Mouse (Mus musculus) kidney, embryonic 16.5 days (tissue): Measurements from ENCODE around the gene Limk2. TPM values are rescaled to one million over a fixed set of nuclear protein-coding genes. Genes with fewer than 3 reads are reported as not detected.

ENCODE experiments used
- ATAC-seq: fragments of 200-750 bp; cut with Nextera tagmentation; 2 replicates; pipeline ENCODE4 v1.8.0; 2017; ENCODE audit warnings: moderate TSS enrichment; ENCODE audit not compliant: low FRiP score, low TSS enrichment
- H3K27ac ChIP-seq: fragments of 300-500 bp; sonication (generic); 2 replicates; pipeline ENCODE4 v1.5.1; 2014; ENCODE audit warnings: low read length
- H3K27me3 ChIP-seq: fragments of 300-500 bp; sonication (generic); 2 replicates; pipeline ENCODE4 v1.6.1; 2014; ENCODE audit warnings: low read length, control low read depth, mixed read lengths; ENCODE audit not compliant: insufficient read depth
- H3K36me3 ChIP-seq: fragments of 300-500 bp; sonication (generic); 2 replicates; pipeline ENCODE4 v1.6.1; 2014; ENCODE audit warnings: low read length, control low read depth, mixed read lengths; ENCODE audit not compliant: insufficient read depth
- H3K4me1 ChIP-seq: fragments of 300-500 bp; sonication (generic); 2 replicates; pipeline ENCODE4 v1.6.1; 2014; ENCODE audit warnings: low read length, control low read depth, mixed read lengths; ENCODE audit not compliant: insufficient read depth
- H3K4me2 ChIP-seq: fragments of 300-500 bp; sonication (generic); replicated peaks from 2 replicates; pipeline ENCODE4 v1.6.1; 2014; ENCODE audit warnings: low read depth, low read length
- H3K4me3 ChIP-seq: fragments of 300-500 bp; sonication (generic); 2 replicates; pipeline ENCODE4 v1.5.1; 2014; ENCODE audit warnings: mild to moderate bottlenecking, low read length
- H3K9ac ChIP-seq: fragments of 300-500 bp; sonication (generic); replicated peaks from 2 replicates; pipeline ENCODE4 v1.6.1; 2014; ENCODE audit warnings: low read length
- H3K9me3 ChIP-seq: fragments of 300-500 bp; sonication (generic); 2 replicates; pipeline ENCODE4 v1.6.1; 2016; ENCODE audit warnings: low read length, control low read depth
- WGBS: fragments of 180-500 bp; shearing (Covaris S2); extraction: QIAGEN DNeasy Blood & Tissue Kit; methylation state at CpG from one replicate; pipeline ENCODE4 v1.1.7; 2014; 5-methylcytosine and 5-hydroxymethylcytosine counted together
- polyA plus RNA-seq: library from polyadenylated mRNA; unstranded; fragments of >200 nt; fragmentation: Nextera tagmentation; extraction: Ambion mirVana; gene quantifications from 2 replicates; pipeline ENCODE4 v1.2.1, GENCODE M21; 2015

Limk2 gene
- polyA plus RNA-seq, 1 experiment from 2014 or later: 45.8 TPM

DNA sequence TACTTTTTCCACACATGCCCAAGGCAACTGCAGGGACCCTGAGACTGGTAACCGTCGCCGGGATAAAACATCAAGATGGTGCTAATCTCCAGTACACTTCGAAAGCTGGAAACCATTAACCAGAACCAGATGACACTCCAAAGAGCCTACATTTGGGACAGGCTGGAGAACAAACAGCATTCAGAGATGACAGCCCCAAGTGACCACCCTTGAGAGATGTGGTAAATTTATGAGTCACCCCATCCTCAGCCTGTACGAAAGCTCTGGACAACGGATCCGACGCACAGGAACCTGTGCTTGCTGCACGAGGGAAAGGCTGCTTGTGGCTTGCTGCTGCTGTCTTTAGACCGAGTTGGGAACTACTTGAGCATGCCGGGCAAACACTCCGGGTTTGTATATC lies 34.2 kb downstream of the Limk2 start:
- no peak overlapping the region for H3K4me3 ChIP-seq
- H3K27me3 ChIP-seq: no peaks in the 10 kb centered on the region
- H3K27ac ChIP-seq: peak overlapping the region; percentile 78
- no peaks in the 10 kb centered on the region for H3K36me3 ChIP-seq
- H3K9ac ChIP-seq: peak overlapping the region; percentile 48; the same call in 1 of the 2 replicates
- no peak for ATAC-seq
- 59% methylated on average over 12 of the region's 12 CpGs for WGBS
- H3K4me2 ChIP-seq: peak overlapping the region; percentile 33
- peaks cover 39% of the 10 kb centered on the region for H3K4me1 ChIP-seq
- no peaks in the 10 kb centered on the region for H3K9me3 ChIP-seq

DNA sequence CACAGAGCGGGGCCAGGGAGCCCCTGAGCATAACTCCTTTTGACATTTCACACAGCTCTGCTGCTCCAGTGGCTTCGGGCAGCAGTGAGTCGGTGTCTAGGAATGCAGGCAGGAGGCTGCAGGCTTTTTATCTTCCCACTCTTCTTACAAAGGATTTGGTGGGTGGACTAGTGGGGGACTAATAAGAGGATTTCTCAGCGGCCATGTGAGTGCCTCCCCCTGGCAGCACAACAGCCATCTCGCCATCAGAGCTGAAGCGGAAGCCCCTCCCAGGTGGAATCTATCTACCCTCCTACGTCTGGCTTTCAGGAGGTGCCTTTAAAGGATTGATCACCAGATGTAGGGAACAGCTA lies 34.7 kb downstream of the Limk2 start:
- H3K27me3 ChIP-seq: no peaks in the 10 kb centered on the region
- ATAC-seq: no peak
- H3K4me3 ChIP-seq: peak overlapping the region; percentile 4; the same call in 1 of the 2 replicates
- peak overlapping the region; percentile 78 for H3K27ac ChIP-seq
- H3K4me1 ChIP-seq: peaks cover 44% of the 10 kb centered on the region
- peak overlapping the region; percentile 48; the same call in 1 of the 2 replicates for H3K9ac ChIP-seq
- peak overlapping the region; percentile 33 for H3K4me2 ChIP-seq
- 12% methylated on average over 7 of the region's 7 CpGs for WGBS
- H3K9me3 ChIP-seq: no peaks in the 10 kb centered on the region
- no peaks in the 10 kb centered on the region for H3K36me3 ChIP-seq

DNA sequence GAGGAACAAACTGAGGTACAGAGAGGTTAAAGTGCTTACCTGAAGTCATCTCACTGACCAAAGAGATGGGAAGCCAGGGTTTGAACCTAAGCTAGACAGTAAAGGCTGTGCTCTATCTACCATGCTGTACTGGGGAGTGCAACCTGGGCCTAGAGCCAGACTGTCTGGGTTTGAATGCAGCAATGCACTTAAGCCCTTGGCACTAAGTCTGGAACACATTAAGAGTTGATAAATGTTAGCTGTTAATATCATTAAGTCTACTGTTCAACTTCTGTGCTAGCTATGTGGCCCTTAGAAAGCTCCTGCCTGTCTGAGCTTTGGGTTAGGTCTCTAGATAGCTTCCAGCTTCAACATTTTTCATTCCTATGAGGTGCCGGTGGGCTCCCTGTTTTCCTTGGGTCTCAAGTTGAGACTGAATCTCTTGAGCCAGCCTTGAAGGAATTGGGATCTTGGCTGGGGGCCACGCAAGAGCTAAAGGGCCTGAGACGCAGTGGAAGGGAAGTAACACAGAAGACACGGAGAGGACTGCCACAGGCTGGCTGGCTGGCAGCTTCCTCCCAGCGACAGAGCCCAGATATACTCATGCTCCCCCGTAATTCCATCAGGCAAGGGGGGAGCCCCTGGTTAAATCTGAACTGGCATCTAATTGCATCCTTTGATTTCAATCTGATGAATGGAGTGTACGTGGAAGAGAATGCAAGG lies 35.2 kb downstream of the Limk2 start:
- Histone ChIP-seq H3K36me3 (no peaks in the 10 kb centered on the region), H3K27ac (peak overlapping the region; percentile 78), H3K9me3 (no peaks in the 10 kb centered on the region), H3K4me2 (peak overlapping the region; percentile 33), H3K27me3 (no peaks in the 10 kb centered on the region), H3K4me3 (peak overlapping the region; percentile 4; the same call in 1 of the 2 replicates), H3K9ac (peak overlapping the region; percentile 48; the same call in 1 of the 2 replicates), H3K4me1 (peaks cover 45% of the 10 kb centered on the region)
- whole genome bisulfite sequencing: 26% methylated on average over 7 of the region's 7 CpGs
- no peak for ATAC-seq

DNA sequence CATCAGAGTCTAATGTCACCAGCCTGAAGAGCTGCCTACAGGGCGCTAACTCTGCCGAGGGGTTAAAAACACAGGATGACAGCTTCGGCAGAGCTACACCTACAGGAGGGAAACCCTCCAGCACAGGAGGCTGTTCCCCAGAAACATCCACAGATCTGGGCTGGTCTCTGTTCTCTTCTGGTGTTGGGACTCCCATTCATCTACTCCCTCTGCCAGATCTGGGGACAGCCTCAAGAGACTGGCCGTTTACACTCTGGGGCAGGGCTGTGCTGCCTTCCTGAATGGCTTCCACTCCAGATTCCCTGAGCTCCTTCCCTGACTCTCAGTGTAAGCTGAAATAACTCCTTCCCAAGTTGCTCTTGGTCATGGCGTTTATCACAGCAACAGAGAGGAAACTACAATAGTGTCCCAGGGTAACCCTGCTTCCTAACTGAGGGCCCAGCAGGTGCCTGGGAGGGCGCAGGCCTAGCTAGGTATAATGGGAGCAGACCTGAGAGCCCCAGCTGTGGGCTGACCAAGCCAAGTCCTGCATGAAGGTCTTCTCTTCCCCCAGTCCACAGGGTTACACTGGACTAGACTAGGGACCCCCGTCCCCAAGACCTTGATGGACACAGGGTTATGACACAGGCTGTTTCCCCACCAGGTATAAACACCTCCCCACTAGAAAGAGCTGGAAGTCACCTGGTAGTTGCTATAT lies 37.2 kb downstream of the Limk2 start:
- 22% methylated on average over 7 of the region's 7 CpGs for WGBS
- no peak for ATAC-seq

DNA sequence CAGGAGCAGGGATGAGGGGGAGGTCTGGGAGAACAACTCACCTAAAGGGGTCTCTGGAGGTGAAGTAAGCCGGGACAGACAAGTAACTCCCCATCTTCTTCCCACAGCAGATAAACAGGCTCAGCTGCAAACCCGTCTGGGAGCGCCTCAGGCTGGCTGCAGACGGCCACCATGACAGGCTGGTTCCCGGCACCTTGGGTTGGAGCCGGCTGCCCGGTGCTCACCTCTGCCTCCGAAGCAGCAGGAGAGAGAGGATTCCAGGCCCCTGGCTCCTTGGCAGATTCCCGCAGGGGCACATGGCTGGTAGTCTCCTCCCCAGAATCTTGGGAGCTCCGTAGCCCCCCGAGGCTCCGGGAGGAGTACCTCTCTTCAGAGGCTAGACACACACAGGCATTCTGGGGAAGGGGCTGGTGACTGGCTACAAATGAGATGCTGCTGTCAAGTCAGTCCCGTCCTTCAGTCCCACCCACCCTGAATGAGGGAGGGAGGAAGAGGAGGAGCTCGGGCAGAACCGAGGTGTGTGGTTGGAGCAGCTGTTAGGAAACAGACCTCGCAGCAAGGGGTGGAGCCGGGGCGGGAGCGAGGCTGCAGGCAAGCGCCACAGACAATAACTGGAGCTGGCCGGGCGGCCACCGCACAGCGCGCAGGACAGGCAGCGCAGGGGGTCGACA lies 37.9 kb downstream of the Limk2 start:
- H3K9me3 ChIP-seq: no peaks in the 10 kb centered on the region
- peak overlapping the region; percentile 89 for H3K4me2 ChIP-seq
- H3K4me1 ChIP-seq: peaks cover 45% of the 10 kb centered on the region
- H3K4me3 ChIP-seq: peak overlapping the region; percentile 60
- H3K36me3 ChIP-seq: no peaks in the 10 kb centered on the region
- no peaks in the 10 kb centered on the region for H3K27me3 ChIP-seq
- peak; percentile 96 for ATAC-seq
- H3K9ac ChIP-seq: peak overlapping the region; percentile 63
- 2% methylated on average over 27 of the region's 27 CpGs for WGBS
- peak overlapping the region; percentile 65 for H3K27ac ChIP-seq

More for the DNA sequence above, 37.2 kb downstream of the Limk2 start:
- no peaks in the 10 kb centered on the region for H3K27me3 ChIP-seq
- H3K4me3 ChIP-seq: peak overlapping the region; percentile 60
- peak overlapping the region; percentile 65 for H3K27ac ChIP-seq
- peaks cover 45% of the 10 kb centered on the region for H3K4me1 ChIP-seq
- H3K9ac ChIP-seq: peak overlapping the region; percentile 63
- no peaks in the 10 kb centered on the region for H3K9me3 ChIP-seq
- no peaks in the 10 kb centered on the region for H3K36me3 ChIP-seq
- peak overlapping the region; percentile 89 for H3K4me2 ChIP-seq

DNA sequence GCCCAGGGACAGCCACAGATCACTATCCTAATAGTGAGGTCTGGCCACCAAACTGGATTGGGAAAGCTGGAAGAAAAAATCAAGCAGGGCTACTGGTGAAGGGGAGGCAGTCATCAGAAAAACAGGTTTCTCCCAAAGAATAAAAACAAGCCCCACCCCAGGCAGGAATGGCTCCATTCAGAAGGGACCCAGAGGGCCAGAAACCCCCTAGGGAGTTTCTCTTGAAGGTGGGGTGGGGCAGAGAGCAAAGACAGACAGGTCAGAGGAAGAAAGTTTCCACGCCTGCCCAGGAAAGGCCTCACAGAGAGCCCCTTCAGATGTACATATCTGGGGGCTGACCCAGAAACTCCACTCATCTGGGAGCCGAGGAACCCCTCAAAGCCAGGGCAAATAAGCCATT lies 38.8 kb downstream of the Limk2 start:
- Histone ChIP-seq H3K9me3 (no peaks in the 10 kb centered on the region), H3K36me3 (no peaks in the 10 kb centered on the region), H3K4me1 (peaks cover 45% of the 10 kb centered on the region), H3K4me3 (peak overlapping the region; percentile 60; the same call in 1 of the 2 replicates), H3K4me2 (peak overlapping the region; percentile 89; the same call in 1 of the 2 replicates), H3K9ac (peak overlapping the region; percentile 63; the same call in 1 of the 2 replicates), H3K27ac (no peak overlapping the region), H3K27me3 (no peaks in the 10 kb centered on the region)
- WGBS: 84% methylated on average over 2 of the region's 2 CpGs
- ATAC-seq: no peak

DNA sequence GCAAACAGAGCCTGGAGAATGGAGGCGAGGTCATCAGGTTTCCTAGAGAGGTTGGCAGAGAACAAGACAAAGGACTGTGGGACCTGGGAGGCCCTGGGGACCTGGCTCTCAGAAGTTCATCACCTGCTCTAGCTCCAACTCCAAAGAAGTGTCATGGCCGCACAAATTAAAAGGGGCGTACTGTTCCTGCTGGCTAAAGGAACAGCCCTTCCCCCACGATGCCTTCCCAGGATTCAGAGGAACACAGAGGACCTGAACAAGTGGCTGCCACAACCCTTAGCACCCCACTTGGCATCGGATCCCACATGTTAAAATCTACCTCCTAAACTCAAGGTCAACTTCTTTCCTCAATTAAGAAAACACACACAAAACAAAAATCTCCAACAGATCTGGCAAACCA lies 39.5 kb downstream of the Limk2 start:
- Histone ChIP-seq H3K27ac (no peak overlapping the region), H3K4me3 (no peak overlapping the region), H3K36me3 (no peaks in the 10 kb centered on the region), H3K9ac (no peak overlapping the region), H3K4me1 (peaks cover 38% of the 10 kb centered on the region), H3K4me2 (no peak overlapping the region), H3K27me3 (no peaks in the 10 kb centered on the region), H3K9me3 (no peaks in the 10 kb centered on the region)
- ATAC-seq: no peak
- 76% methylated on average over 5 of the region's 5 CpGs for WGBS

DNA sequence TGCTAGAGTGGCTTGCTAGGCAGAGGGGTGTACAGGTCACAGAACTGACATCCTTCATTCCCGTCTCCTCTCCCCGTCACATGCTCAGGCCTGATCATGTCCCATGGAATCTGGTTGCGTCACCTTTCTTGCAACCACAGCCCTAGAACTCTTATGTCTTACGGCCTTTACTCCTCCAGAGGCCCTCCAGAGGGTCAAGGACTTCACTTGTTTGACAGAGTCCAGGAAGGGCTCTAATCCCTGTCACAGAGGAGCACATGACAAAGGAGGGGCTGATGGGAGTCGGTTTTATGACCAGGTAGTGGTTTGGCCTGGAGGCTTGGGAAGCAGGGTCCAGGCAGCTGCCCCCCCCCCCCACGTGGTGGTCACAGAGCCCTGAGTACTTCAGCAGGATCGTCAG lies 40.0 kb downstream of the Limk2 start:
- WGBS: 46% methylated on average over 7 of the region's 7 CpGs
- H3K9ac ChIP-seq: no peak overlapping the region
- no peak overlapping the region for H3K4me2 ChIP-seq
- H3K9me3 ChIP-seq: no peaks in the 10 kb centered on the region
- no peak overlapping the region for H3K27ac ChIP-seq
- no peaks in the 10 kb centered on the region for H3K27me3 ChIP-seq
- no peak for ATAC-seq
- peaks cover 34% of the 10 kb centered on the region for H3K4me1 ChIP-seq
- no peak overlapping the region for H3K4me3 ChIP-seq
- H3K36me3 ChIP-seq: no peaks in the 10 kb centered on the region

DNA sequence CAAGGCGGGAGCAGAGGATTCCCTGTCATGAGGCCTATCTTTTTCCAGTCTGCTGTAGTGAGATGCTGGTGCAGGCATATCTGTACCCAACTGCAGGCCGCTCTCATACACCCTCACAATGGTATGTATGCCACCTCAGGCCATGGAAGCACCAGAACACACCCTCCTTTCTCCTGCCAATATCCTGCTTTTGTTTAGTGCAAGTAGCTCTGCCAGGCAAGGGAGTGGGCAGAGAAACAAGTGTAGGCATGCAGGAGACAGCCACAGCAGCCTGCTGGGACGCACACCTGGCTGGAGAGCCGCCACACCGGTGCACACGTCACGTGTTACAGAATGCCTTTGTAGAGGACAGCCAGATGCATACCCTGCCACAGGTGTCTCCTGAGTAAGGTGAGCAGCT lies 42.6 kb downstream of the Limk2 start:
- no peaks in the 10 kb centered on the region for H3K27me3 ChIP-seq
- no peak for ATAC-seq
- no peak overlapping the region for H3K9ac ChIP-seq
- H3K9me3 ChIP-seq: peaks cover 5% of the 10 kb centered on the region; the same call in 1 of the 2 replicates
- H3K4me1 ChIP-seq: peaks cover 18% of the 10 kb centered on the region
- H3K36me3 ChIP-seq: no peaks in the 10 kb centered on the region
- no peak overlapping the region for H3K4me3 ChIP-seq
- H3K4me2 ChIP-seq: no peak overlapping the region
- H3K27ac ChIP-seq: no peak overlapping the region
- WGBS: 80% methylated on average over 7 of the region's 7 CpGs
